Mouse (Mus musculus) layer of hippocampus, postnatal 25 days (tissue): ENCODE measurements around the gene Ankrd27. TPM values are rescaled to one million over a fixed set of nuclear protein-coding genes. Genes with fewer than 3 reads are reported as not detected.

Source experiments
- DNase-seq, 2 experiments: peaks; one replicate each; pipeline ENCODE4 v3.0.0; 2022; ENCODE audit warnings: mixed read lengths in 2 of 2, low spot score in 1 of 2; ENCODE audit errors: extremely low spot score in 1 of 2
- total RNA-seq, 2 experiments: library from RNA; stranded (reverse); gene quantifications; 2 replicates each; pipeline ENCODE4 v1.2.3; 2021

Ankrd27 gene
- total RNA-seq, 2 experiments from 2014 or later, result 31.6 to 40.0 TPM

DNA sequence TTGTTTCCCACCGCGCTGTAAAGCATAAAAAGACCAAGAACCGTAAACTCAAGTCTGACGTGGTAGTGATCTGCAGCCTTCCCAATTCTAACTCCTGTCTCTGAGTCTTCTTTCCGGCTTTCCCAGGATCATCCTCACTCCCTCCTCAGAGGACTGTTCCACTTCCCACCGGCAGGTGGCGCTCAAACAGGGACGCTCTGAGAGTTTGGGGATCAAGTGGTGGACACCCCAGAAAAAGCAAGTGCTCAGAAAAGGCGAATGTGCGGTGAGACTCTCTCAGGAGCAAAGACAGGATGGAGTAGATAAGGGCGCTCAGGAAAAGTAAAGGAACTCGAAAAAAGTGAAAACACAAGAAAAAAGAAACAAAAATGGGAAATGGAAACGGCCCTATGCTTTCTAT is 100.7 kb downstream of the Ankrd27 start:
- peak; percentile 38 to 76 for DNase-seq

DNA sequence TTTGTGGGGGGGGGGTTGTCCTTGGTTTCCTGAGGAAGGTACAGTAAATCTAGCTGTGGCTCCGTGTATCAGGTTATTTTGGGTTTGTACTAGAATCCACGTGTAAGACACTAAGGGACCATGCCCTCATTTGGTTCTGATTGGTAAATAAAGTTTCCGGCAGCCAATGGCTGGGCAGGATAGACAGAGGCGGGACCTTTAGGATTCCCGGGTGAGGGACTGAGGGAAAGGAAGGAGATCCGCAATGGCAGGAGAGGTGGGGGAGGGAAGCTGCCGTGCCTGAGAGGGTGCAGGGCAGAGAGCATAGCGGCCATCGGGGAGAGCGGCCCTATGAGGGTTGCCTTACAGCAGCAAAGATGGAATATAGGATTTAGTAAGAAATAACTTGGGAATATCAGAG is 101.2 kb downstream of the Ankrd27 start:
- no peak for DNase-seq

DNA sequence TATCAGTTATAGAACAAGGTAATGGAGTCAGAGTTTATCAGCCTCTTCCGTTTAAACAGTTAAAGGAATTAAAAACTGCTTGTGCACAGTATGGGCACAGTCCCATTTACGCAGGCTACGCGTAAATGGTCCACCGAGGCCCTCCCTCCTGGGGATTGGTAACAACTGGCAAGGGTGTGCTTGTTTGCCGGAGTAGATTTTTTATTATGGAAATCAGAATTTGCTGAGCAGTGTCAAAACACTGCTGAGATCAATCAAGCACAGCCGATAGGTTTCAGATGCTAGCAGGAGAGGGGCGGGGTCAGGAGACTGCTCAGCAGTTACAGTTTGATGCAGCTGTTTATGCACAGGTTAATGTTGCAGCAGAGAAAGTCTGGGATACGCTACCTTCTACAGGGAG is 102.2 kb downstream of the Ankrd27 start:
- no peak for DNase-seq

Other genes with a start within 250 kb of the Ankrd27 start
- gene Faap24, start 189.4 kb upstream of the Ankrd27 start, total RNA-seq, result 1 to 10 TPM; 5.3 to 6.9 TPM
- 10 to 100 TPM; 11.8 to 22.6 TPM for gene Cep89, start 189.2 kb upstream of the Ankrd27 start, total RNA-seq
- not detected for gene Slc7a9, start 137.4 kb upstream of the Ankrd27 start, total RNA-seq
- under 1 TPM; 0.39 to 0.89 TPM for gene Tdrd12, start 48.5 kb upstream of the Ankrd27 start, total RNA-seq
- 10 to 100 TPM; 65.8 to 73.0 TPM for gene Nudt19, start 29.9 kb upstream of the Ankrd27 start, total RNA-seq
- under 1 TPM; 0.30 to 0.31 TPM for gene Rgs9bp, start 662 bp upstream of the Ankrd27 start, total RNA-seq
- gene Pdcd5, start 61.3 kb downstream of the Ankrd27 start, total RNA-seq, result 10 to 100 TPM; 68.2 to 71.1 TPM
- 10 to 100 TPM; 78.7 to 87.5 TPM for gene Dpy19l3, start 168.2 kb downstream of the Ankrd27 start, total RNA-seq
- gene Zfp507, start 216.8 kb downstream of the Ankrd27 start, total RNA-seq, result 10 to 100 TPM; 30.7 to 31.3 TPM